Mouse (Mus musculus) erythroblast, embryonic 14.5 days (primary cell): ENCODE data around the gene Olfr433.
"Not testable (repeated sequence)": the region's sequence is repeated elsewhere in the genome, so short reads cannot be mapped to it uniquely, and the experiment has no call there.

Experiments
- GATA1 ChIP-seq: IDR thresholded peaks from 2 replicates; pipeline ENCODE4 v1.6.1; 2012; ENCODE audit warnings: low read length, inconsistent platforms, mixed read lengths
- TAL1 ChIP-seq: IDR thresholded peaks from 3 replicates; pipeline ENCODE4 v1.6.1; 2012; ENCODE audit warnings: low read length, inconsistent platforms, mixed read lengths

DNA sequence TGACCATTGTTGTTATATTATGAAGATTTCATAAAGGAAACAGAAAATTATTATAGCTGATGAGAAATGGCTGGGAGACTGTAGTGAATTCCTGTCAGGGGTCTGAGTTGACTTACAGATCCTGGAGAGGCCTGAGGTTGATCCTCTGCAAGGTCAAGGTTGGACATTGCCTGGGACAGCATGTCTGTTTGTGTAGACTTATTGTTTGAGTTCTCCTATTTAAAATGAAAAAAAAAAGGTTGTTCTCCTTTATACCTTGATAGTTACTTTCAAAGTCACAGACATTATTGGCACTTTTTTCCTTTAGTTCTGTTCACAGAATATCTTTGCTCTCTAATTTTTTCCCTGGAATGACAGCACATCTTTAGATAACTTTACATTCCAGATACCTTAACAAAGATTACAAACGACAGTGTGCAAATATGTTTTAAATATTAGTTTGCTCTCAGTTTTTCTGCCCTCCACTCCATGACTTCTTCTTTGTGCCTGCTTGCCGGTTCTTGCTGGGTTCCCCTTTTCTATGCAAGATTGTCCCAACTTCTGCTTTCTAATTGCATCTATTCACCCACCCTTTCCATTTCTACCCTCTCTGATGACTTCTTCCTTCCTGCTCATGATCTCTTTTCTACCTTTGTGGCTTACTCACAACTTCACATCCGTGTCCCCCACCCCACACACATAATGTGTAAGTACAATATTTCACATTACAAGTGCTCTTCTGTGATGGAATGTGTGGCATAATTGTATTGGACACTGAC, 36.0 kb upstream of the Olfr433 start:
- TF ChIP-seq TAL1, GATA1: not testable (repeated sequence)
